Mouse (Mus musculus): ENCODE results near the gene Rab44.
"Not testable (repeated sequence)": the region's sequence is repeated elsewhere in the genome, so short reads cannot be mapped to it uniquely, and the experiment has no call there.

Gene Rab44

DNA sequence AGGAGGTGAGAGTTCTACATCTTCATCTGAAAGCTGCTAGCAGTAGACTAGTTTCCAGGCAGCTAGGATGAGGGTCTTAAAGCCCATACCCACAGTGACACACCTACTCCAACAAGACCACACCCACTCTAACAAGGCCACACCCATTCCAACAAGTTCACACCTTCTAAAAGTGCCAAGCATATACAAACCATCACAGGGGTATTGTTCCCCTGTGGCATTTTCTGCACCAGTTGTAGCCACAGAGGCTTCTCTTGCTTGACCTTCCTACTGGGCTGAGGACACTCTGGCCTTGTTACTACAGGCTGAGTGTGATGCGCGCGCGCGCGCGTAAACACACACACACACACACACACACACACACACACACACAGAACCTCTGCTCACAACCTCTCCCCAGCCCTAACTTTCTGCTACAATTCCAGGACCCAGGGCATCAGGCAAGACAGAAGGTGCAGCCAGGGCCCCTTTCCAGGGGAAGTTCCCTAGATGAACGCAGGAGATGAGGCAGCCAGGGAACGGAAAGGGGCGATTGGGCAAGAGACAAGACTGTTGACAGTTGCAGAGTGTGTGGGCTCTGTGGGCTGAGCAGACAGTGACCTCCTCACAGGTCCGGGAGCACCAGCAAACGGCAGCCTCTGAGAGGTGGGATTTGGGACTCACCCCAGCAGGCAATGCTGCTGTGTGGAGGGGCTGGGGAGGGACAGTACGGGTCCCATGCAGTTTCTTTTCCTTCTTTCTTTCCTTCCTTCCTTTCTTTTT, at the start of gene Rab44:
Gene Rab44, plus strand, starts transcription at position 555 of the 762 bp plus-strand sequence.
- peak; percentile 3 for DNase-seq (ENCODE audit: low spot score)

DNA sequence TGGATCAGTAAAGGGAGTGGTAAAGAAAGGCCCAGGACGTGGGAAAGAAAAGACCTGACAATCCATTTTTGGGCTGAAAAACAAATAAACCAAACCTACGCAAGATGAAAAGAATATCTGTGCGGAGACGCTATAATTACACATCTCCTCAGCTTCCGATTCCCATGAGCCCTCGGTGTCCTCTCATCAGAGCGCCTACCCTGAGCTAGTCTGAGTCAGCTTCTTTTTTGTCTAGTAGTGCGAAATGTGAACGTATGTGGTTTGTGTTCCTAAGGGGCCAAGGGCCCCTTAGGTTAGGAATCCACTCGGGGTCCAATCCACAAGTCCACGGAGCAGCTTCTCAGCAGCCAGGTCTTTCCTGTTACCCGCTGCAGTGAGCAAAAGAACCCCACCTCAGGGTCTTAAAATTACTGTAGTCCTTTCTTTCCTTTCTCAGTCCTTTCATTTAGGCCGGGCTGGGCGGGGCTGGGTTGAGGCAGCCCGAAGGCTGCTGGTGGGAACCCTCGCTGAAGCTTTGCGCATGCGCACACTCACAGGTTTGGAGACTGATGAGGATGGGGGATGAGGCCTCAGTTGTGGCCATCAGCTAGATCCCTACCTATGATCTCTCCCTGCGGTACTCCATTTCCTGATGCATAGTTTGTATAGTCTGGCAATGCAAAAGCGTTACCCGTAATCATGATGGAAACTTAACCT, 48.6 kb upstream of the Rab44 start:
- no peak for DNase-seq (ENCODE audit: low spot score)

DNA sequence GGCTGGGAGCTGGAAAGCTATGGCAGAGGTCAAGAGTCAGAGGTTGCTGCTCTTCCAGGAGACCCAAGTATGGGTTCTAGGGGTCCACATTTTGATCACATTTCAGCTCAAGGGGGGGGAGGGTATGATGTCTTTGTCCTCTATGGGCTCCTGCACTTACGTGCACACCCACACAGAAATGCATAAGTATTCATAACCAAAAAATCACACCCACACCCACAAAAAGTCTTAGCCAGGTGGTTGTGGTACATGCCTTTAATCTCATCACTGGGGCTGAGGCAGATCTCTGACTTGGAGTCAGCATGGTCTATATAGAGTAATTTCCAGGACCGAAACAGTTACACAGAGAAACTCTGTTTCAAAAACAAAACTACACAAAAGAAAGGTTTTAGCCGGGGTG, 48.0 kb upstream of the Rab44 start:
- no peak for DNase-seq (ENCODE audit: low spot score)

DNA sequence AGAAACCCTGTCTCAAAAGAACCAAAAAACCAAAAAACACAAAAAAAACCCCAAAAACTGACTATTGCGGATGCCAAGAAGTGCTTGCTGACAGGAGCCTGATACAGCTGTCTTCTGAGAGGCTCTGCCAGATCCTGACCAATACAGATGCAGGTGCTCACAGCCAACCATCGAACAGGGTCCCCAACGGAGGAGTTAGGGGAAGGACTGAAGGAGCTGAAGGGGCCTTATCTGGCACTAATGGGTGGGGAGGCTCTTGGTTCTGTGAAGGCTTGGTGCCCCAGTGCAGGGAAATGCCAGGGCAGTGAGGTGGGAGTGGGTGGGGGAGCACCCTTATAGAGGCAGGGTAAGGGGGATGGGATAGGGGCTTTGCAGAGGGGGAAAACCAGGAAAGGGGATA, 46.5 kb upstream of the Rab44 start:
- DNase-seq (ENCODE audit: low spot score): not testable (repeated sequence)

DNA sequence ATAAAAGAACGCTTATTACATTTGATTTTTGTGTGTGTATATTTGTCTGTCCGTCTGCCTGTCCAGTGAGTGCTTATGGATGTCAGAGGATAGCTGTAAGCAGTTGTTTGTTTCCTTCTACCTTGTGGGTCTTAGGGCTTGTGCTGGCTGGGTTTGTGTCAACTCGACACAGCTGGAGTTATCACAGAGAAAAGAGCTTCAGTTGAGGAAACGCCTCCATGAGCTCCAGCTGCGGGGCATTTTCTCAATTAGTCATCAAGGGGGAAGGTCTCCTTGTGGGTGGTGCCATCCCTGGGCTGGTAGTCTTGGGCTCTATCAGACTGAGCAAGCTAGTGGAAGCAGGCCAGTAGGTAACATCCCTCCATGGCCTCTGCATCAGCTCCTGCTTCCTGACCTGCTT, 46.1 kb upstream of the Rab44 start:
- no peak for DNase-seq (ENCODE audit: low spot score)

DNA sequence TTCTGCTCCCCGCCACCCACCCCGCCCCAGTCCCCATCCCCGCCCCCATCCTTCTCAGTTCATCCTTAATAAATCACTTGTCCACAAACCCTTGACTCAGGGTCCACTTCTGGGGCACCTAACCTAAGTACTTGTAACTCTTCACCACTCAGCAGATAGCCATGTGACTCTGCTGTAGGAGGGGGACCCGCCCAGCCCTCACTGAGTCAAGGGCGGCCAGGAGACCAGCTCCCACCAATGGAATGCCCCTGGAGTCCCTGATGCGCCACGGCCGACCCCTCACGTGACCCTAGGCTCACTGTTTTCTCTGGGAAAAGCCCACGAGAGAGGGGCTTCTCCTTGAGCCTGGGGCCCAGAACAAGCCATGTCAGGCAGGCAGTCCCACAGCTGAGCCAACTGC, 44.9 kb upstream of the Rab44 start:
- DNase-seq (ENCODE audit: low spot score): no peak

DNA sequence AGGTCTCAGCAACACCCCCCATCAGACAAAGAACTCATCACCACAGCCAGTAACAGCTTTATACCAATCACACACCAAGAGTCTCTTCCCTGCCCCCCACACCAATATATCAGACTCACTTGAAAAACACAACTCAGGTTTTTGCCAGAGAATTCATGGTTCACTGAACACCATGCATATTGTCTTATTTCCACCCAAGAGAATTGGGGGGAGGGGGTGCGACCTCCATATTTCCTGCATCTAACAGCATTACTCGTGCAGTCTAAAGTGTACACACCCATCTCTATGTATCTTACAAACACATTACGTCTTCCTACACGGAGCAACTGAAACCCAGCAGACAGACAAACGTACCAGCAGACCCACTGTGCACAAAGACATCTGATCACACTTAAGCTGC, 42.1 kb upstream of the Rab44 start:
- DNase-seq (ENCODE audit: low spot score): no peak

DNA sequence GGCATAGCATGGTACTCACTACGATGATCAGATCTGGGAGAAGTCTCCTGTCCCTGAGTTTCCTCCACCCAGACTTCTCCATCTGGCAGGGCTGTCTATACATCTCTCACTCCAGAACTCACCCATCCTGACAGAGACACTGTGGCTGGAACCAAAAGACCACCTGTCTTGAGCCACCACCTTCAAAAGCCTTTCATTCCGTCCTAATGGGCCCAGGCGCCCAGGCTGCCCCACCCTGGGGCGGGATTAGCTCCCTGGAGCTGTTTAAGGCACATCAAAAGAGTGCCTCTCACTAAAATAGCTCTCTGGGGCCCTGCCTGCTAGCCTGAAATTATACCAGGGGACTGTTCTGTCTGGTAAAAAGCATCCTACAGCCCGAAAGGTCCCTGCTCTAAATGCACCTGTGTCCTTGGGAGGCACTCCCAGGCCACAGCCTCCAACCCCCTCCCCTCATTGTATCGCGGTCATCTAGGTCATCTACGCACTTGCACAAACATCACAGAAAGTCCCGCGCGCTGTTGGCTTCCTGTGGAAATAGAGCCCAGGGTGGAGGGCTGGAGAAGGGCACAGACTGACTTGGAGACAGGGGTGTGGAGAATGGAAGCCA, 41.1 kb upstream of the Rab44 start:
- no peak for DNase-seq (ENCODE audit: low spot score)

DNA sequence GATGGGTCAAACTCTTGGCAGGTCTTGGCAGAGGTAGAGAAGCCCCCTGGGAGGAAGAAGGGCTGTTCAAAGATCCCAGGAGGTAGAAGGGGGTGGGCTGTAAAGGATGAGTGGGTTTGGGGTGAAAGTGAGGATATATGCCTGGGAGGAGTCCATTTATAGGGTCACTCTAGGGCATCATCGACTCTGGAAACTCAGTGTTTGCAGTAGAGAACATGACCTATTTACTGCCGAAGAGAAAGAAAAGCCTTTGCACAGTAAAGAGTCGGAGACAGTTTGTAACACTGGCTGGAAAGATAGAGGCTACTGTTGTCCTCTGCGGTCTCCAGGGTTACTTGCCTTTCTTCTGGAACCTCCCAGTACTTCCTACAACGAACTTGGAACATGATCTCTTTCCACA, 40.6 kb upstream of the Rab44 start:
- DNase-seq (ENCODE audit: low spot score): no peak

DNA sequence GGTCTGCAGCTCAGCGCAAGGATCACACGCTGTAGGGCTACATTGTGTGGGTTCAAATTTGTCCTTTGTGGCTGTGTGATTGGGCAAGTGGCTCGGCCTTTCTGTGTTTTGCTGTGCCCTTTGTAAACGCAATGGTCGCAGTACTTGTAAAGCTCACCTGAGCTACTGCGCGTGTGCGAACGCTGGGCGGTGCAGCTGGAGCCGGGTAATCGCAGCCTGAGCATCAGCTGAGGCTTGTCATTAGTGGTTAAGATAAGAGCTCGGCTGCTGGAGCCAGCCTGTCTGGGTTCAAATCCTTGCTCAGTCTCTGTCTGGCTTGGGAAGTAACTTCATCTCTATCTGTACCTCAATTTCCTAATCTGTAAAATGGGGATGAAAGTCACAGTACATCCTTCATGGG, 39.9 kb upstream of the Rab44 start:
- no peak for DNase-seq (ENCODE audit: low spot score)

DNA sequence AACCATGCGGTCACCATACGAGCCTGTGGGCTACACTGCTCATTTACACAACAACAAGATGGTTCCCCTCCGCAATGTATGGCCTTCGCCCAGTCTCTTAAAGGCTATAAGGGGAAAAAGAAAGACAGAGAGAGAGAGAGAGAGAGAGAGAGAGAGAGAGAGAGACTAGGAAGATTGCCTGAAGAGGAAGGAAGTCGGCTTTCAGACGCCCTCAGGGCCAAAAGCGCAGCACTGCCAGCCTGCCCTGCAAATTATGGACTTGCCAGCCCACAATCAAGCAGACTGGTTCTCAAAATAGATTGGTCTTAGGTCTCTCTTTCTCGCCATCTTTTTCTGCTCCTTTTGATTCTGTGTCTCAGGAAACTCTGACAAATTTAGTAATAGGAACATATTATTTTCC, 37.7 kb upstream of the Rab44 start:
- DNase-seq (ENCODE audit: low spot score): no peak

DNA sequence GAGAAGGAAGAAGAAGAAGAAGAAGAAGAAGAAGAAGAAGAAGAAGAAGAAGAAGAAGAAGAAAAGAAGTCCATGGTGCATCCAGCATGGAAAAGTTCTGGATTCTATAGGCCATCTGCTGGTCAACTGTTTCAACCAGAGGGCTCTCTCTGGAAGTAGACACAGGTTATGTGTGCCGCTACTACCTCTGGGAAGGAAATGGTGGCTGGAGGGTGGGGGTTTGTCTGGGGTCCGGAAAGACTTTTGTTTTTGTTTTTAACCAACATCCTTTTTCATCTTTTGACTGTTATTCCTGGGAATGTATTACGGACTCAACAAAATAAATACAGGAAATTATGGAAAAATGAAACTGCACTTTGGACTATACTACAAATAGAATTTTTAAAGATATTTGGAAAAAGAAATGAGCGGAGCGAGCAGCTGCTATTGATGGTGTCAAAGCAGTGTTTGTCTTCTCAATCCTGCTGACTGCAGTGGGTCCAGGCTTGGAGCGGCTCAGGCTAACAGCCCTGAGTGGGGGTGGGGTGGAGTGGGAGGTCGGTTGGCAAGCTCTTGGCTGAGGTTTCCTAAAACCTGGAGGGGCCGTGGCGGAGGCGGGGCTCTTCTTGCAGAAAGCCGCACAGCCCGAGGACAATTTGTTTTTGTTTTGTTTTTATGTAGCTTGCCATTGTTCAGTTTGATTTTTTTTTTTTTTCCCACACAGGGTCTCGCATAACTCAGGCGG, 36.0 kb upstream of the Rab44 start:
- DNase-seq (ENCODE audit: low spot score): no peak

DNA sequence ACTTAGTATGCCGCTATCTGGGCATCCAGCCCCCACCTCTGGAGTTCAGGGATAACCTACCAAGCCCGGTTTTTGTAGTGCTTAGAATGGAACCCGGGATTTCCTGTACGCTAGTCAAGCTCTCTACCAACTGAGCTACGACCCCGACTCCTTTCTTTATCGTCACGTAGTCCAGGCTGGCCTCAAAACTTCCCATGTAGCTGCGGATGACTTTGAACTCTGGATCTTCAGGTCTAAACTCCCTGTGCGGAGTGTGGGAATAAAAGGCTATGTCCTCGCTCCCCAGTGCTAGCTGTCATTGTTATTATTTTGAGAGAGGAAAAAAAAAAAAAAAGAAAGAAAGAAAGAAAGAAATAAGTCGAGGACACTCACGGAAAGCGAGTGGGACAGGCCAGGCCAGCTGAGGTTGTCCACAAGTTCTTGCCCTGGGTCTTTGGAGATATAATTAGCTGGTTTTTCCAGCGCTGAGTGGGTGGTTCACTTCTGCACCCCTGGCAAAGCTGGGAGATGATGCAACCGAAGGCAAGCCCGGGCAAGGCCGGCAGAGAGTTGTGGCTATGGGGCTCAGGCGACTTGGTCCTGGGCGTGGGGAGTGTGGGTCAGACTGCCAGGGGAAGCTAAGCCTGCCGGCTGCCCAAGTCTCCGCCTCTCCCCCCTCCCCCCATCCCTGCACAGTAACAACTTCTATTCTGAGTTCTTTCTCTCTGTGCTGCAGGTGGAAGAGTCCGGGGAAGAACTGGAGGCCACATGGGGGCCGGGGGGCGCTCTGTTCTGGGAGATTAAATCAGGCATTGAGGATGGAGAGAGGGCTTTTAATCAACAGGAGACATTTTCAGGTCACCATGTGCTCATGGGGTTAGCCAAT, 35.2 kb upstream of the Rab44 start:
- DNase-seq (ENCODE audit: low spot score): peak; percentile 90

DNA sequence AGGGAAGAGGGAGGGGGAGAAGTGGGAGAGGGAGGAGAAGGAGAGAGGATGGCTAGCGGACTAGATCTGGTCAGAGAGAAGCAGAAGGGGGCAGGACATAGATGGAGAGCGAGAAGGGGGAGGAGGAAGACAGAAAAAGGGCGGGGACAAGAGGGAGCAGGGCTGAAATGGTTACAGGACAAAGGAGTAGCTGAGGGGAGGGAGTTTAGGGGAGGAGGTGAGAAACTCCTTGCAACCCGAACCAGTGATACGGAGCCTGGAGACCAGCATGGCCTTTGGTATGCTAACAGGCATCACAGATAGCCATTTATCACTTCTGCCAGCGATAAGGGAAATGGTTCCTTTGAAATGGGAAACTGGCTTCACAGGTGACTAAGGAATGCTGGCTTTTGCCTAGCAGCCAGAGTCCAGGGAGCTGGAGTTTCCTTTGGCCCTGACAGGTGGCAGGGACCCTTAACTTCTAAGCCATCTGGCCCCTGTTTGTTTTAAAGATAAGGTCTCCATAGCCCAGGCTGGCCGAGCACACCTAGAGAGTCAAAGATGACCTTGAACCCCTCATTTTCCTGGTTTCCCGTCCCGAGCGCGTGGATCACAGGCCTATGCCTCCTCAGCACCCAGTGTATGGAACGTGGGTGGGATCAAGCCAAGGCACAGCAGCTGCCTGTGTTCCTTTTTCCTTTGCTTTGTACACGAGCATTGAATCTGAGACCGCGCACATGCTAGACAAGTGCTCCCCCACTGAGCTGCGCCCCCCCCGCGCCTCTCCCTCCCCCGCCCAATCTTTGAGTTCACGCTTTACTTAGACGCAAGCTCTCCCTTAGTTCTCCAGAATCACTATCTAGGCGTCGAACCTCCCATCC, 33.0 kb upstream of the Rab44 start:
- no peak for DNase-seq (ENCODE audit: low spot score)

DNA sequence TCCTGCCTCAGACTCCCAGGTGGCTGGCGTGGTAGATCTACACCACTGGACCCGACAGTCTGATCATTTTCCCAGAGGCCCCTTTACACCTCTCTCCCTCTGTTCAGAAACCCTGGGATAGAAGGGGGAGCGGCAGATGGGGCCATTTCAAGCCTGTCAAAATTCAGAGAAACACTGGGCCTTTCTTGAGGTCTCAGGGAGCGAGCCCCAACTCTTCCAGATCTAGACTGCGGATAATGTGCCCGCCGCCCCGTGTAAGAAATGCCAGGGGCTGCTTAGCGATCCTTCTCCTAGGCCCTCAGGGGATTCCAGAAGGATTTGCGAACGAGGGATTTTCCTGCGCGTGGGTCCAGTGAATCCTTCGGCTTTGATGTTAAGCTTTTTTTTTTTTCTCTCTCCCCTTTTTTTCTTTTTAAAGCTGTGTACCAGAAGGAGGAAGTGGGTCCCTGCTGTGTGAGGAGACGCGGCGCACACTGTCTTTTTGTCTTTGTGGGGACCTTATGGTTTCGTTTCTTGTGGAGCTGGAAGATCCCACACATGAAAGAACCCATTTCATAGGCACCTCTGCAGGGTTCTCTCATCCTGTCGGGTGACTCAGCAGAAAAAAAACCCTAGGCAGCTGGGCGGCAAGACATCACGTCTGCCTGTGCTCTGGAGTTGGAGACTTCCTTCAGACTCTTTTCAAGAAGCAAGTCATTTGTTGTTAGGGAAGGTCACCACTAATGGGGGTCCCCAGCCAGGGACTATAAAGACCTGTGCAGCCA, 32.1 kb upstream of the Rab44 start:
- DNase-seq (ENCODE audit: low spot score): no peak

DNA sequence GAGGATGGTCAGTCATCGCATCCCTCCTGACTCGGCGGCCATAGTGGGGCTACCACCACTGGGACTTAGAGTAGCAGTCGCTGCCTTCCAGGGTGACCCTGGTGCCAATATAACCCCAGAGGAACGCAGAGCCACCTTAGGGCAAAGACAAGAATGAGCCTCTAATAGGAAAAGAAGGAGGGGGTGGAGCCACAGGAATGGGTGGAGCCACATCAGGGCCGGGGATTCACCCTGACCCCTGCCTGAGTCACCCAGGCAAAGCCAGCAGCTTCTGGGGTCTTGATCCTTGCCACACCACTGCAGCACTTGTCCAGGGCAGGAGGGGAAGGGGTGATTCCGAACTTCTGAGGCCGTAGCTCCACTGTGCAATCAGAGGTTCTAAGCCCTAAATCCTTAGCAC, 30.4 kb upstream of the Rab44 start:
- DNase-seq (ENCODE audit: low spot score): no peak

DNA sequence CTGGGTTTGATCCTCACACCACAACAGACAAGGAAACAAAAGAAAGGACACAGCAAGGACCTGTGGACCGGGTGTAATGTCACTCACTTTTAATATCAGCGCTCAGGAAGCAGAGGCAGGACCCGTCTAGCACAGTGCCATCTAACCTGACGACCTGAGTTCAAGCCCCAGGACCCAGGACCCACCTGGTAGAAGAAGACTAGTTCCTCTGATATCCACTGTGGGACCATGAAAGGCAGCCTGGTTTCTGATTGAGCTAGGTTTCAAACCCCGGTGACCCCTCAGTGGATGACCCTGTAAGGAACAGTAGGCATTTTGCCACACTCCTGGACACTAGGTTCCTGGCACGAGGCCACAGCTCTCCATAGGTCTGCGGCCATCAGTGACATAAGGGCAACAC, 29.3 kb upstream of the Rab44 start:
- DNase-seq (ENCODE audit: low spot score): peak; percentile 3

DNA sequence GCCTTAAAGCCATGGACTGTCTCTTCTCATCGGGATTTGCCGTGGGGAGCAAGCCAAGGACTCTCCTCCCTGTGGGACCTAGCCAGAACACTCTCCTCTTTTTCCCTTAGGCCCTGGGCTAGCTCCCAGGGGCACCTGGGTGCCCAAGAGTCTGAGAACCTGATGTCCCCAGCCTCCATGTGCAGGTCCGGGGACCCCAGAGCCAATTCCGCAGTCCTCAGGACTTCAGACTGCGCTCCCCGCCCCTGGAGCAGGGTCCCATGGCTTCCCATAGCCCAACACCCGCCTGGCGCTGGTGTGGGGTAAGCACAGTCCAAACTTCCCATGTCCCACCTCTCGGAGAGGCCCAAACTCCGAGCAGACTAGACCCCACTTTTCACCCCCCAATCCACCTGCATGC, 28.7 kb upstream of the Rab44 start:
- no peak for DNase-seq (ENCODE audit: low spot score)

DNA sequence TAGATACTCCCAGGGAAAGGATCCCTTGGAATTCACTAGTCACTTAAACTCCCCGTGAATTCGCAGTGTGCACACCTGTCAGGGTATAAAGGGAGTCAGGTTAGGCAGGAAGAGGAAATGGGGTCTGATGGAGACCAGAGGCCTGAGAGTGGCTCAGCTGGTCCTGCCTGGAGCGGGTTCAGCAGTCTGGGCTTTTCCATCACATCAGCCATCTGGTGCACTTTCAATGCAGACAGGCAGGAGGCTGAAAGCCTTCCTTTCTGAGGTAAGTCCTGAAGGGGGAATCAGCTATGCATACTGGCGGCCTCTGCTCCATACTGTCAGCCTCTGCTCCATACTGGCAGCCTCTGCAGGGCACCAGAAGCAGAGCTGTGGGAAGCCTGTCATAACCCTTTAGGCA, 27.0 kb upstream of the Rab44 start:
- peak; percentile 2 for DNase-seq (ENCODE audit: low spot score)

DNA sequence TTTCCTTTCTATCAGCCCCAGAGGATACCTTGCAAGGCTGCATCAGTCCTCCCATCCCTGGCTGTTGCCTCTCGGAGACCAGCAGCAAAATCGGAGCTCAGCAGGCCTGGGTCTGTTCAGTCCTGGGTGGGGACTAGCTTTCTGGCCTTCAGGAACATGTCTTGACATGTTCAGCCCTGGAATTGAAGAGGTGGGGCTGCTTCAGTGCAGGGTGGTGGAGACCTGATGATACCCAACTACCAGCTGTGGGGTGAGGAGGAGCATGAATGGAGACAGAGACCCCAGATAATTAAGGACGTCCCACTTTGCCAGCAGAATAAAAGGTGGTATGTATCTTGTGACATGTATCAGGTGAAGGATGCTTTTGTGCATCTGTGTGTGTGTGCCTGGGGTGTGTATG, 23.2 kb upstream of the Rab44 start, which contains the start of gene Cdkn1a:
Gene Cdkn1a, plus strand, starts transcription at position 201 of the 400 bp plus-strand sequence.
- no peak for DNase-seq (ENCODE audit: low spot score)

Data from urinary bladder, postnatal 14 days (tissue).